Mouse (Mus musculus) lung, postnatal 4 days (tissue): ENCODE measurements around the gene Usmg5.

ENCODE experiments used
- DNase-seq, 2 experiments: peaks; one replicate each; pipeline ENCODE4 v3.0.0; 2021

Gene Usmg5

DNA sequence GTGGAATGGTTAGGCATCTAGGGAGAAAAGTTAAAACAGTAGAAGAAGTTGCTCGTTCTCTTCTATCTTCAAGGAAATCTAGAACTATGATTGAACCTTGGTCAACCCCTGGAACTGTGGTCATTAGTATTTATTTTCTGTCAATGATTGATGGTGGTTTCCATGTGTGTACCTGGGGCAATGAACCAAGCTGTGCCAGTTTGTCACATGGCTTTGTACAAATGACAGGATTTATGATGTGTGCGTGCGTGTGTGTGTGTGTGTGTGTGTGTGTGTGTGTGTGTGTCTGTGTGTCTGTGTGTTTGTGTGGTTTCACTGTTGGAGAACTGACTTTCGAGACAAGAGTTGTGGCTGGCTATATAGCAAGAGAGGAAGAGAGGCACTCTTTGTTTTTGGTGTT, 37.0 kb downstream of the Usmg5 start:
- no peak for DNase-seq

DNA sequence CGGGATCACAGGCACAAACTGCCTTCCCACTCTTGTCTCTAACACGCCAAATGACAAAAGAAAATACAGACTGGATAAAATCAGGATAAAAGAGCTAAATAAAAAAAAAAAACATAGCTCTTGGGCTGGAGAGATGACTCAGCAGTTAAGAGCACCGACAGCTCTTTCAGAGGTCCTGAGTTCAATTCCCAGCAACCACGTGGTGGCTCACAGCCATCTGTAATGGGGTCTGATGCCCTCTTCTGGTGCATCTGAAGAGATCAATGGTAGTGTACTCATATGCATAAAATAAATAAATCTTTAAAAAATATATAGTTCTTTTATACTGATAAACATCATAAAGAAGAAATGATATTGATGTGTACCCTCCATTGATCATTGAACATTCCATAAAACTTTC, 37.5 kb downstream of the Usmg5 start:
- no peak for DNase-seq

DNA sequence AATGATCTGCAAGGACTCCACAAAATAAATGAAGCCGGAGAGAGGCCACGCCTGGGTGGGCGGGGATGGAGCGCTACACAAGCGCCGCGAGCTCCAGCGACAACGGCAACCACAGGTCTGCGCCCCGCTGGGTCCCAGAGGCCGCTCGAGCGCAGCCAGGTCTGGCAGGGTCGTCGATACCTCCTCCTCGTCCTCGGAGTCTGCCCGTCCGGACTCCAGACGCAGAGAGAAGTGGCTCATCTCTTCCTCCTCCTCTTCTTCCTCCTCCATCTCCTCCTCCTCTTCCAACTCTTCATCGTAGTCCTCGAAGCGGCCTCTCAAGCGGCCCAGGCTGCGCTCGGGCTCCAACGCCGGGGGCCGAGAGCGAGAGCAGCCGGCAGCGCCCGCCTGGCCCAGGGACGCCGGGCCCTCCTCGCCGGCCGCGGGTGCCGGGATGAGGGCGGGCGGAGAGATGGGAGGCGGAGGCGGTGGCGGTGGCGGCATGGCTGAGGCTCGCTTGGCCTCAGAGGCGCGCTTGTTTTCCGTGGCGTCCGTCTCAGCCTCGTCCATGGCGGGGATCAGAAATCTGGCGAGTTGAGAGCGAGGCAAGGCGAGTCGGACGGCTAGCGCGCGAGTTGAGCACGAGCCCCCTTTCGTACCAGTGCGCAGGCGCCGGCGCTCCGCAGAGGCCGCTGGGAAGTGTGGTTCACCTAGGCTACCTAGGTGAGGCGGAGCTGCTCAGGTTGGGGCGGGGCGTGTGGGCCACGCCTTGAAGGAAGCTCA, 40.0 kb downstream of the Usmg5 start, which contains the start of gene Pcgf6:
Pcgf6 (minus strand) TSS at position 636 of the 762 bp plus-strand sequence.
- DNase-seq = peak; percentile 79 to 82

DNA sequence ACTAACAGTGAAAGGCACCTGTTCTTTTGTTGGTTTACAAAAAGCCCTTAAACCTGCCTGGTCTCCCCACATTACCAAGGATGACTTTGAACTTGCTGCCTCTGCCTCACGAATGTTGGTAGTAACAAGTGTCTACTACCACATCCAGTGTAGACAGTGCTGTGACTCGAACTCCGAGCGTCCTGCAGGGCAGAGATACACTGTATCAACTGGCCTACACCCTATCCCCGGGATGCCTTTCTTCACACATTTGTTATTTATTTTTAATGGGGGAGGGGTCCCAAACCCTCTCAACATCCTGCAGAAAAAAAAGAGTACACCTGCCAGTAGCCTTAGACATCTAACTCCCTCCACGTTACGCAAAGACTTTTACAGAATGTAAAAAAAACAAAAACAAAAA, 40.6 kb downstream of the Usmg5 start:
- no peak for DNase-seq

DNA sequence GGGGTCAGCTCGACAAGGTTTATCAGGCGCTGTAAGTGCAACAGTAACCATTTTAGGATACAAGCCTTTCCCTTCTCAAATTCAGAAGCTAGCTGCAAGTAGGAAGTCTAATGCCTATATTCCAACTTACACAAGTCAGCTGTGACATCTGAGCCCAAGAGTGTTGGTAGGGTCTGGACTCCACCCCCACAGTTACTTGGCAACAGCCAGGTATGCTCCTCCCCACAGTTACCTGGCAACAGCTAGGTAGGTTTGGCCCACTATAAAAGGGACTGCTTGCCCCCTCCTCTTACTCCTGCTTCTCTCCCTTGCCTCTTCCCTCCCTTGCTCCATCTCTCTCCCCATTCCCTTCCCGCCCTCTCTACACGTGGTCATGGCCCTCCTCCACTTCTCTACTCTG, 41.4 kb downstream of the Usmg5 start:
- DNase-seq = no peak

DNA sequence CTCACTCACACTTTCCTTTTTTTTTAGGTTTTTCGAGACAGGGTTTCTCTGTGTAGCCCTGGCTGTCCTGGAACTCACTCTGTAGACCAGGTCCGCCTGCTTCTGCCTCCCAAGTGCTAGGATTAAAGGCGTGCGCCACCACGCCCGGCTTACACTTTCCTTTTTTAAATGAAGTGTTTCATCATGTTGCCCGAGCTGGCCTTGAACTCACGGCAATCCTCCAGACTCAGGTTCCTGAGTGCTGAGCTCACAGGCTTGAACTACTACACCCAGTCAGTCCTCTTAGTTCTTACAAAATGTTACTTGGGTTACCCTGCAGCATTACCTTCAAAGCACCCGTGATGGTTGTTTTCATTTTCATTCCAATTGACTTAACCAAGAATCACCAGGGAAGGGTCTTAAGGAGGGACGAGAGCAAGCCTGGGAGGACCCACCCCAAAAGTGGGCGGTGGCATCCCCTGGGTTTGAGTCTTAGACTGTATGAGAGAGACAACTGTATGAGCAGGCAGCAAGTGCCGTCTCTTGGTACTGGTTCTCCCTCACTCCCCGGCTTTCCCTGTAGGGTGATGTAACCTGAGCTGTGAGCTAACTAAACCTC, 43.1 kb downstream of the Usmg5 start:
- no peak for DNase-seq

DNA sequence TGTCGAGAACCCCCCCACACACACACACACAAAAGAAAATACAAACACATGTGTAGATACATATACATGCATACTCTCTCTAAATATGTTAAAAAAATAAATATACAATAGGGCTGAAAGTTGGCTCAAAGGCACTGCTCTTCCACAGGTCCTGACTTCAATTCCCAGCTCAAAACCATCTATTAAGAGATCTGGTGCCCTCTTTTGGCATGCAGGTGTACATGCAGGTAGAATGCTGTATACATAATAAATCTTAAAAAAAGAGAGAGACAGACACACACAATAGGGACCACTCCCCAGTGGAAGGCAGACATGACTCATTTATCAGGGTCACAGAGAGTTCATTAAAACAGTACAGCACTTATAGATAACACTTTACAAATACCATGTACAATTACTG, 44.1 kb downstream of the Usmg5 start:
- DNase-seq = no peak

DNA sequence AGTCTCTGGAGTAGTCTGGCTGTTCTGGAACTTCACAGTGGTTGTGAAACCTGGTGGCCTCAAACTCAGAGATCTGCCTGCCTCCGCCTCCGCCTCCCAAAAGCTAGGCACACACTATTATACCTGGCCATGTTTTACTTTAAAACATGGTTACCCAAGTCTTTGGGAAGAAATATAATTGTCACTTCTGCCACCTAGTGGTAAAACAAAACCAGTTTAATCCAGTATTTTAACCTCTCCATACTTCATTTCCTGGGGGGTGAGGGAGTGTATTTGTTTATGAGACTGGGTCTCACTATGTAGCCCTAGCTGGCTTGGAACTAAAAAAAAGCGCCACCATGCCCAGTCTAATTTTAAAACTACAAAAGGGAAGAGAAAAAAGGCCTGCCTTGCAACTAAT, 46.8 kb downstream of the Usmg5 start:
- no peak for DNase-seq

DNA sequence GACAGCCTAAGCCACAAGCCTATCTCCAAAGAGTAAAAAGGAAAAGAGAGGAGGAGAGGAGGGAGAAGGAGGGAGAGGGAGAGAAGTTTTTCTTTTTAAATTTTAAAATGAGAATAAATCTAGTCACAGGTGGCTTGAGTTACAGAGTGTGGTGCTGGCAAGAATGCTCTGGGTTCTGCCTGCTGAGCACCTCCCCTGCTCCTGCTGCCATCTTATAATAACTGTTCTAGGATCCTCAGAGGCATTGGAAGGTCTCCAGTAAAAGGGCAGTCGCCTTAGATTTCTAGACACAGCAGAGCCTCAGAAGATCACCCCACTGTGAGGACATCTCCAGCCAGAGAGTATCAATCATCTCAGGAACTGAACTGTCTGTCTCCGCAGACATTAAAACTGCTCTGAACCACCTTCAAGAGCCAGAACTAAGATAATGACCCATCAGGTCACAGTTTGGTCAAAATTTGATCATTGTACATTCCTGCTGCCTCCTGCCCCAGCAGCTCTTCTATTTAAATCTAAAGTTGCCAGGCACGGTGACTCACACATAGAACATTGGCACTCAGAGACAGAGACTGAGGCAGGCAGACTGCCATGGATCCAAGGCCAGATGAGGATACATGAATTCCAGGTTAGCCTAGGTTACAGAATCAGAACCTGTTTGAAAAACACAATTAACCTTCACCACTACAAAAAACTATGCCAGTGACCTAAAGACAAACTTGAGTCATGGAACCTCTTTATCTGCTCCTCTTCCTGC, 49.5 kb downstream of the Usmg5 start:
- DNase-seq = no peak

DNA sequence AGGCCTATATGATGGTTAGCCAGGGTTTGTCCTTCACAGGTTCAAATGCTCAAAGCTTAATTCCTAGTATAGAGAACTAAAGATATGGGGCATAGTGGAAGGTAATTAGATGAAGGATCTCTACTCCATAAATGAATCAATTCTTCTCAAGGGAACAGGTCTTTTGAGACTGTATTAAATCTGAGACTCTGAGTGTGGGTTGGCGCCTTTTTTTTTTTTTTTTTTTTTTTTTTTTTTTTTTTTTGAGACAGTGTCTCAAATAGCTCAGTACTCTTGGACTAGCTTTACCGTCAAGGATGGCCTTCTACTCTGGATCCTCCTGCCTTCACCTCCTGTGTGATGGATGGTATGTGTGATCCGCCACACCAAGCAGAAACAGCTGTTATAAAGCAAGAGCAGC, 53.9 kb downstream of the Usmg5 start:
- no peak for DNase-seq

DNA sequence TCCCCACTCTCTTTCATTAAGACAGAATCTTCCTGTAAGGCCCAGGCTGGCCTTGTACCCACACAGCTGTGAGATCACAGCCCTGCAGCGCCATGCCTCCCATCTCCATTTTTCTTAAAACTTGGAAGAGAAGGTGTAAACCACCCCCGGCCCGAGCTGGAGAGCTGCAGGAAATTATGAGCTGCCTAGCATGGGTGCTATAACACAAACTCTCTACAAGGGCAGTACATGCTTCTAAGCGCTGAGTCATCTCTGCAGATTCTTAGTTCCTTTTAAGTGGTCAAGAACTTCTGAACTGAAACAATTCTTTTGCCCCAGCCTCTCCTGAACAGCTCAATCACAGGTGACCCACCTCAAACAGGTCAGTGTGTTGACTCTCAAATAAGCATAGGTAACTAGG, 55.5 kb downstream of the Usmg5 start:
- no peak for DNase-seq
